Mouse (Mus musculus) adrenal gland, adult (tissue): ENCODE measurements around the gene Htr5a.

Source experiments
- DNase-seq, 2 experiments: peaks; one replicate each; pipeline ENCODE4 v3.0.0; 2022 to 2023; ENCODE audit warnings: low spot score in 1 of 2; ENCODE audit not compliant: inconsistent age in 2 of 2

The Htr5a gene

DNA sequence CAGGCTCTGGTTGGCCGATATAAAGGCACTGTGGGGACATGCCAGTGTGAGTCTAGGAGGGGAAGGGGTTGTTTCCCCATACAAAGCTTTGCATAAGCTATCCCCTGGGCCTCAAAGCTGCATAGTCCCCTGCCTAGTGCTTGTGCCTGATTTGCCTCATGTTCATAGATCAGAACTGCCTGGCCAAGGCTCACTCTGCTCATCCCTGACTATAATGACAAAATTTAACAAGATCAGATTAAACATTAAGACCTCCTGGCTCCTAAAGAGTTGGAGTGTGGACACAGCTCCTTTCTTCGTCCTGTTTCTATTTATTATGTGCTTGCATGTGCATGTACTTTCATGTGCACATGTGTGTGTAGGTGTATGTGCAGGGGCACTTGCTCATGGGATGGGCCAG lies 39.3 kb downstream of the Htr5a start:
- DNase-seq, result no peak

DNA sequence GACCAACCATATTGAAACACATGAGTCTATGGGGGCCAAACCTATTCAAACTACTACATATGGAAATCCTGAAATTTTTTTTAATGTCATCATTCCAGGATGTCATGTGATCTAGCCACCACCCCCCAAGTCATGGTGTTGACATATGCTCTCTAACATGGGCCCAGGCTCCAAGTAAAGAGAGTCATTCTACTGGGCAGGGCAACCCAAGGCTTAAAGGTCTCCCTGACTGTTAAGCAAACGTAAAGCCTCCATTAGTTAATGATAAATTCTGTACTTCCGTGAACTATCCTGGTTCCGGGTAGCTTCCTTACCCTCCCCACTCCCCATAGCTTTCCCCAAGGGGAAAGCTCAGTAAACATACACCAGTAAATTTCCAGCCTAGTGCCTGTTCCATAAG lies 46.1 kb downstream of the Htr5a start:
- DNase-seq, result no peak

DNA sequence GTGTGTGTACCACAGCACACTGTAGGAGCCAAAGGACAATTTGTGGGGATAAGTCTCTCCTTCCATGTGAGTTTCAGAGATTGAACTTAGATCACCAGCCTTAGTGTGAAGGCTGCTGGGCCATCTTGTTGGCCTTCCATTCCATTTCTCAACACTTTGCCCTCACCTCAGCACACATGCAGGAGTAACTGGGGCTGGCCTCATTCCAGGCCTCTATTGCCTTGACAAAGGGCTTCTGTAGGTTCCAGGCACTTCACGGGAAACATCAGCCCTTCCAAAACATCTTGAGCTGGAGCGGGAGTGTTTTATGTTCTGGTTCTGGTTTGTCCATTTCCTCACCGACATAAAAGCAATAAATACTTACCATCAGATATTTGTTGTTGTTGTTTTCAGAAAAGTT lies 54.0 kb downstream of the Htr5a start:
- no peak for DNase-seq

DNA sequence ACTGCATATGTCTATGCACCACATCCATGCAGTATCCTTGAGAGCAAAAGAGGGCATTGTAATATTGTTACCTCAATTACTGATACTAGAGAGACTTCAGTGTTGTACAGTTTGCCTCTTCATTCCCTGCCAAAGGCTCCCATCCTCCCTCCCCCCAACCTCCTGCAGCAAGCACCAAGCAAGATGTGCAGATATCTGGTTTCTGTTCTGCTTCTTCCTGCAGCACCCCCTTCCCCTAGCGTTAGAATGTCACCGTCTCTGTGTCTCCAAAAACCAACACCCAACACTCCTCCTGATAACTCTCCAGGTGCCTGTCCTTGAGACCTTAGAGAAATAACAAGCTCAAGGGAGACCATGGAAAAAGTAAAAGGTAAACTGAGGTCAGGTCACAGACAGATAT lies 57.8 kb downstream of the Htr5a start:
- no peak for DNase-seq

DNA sequence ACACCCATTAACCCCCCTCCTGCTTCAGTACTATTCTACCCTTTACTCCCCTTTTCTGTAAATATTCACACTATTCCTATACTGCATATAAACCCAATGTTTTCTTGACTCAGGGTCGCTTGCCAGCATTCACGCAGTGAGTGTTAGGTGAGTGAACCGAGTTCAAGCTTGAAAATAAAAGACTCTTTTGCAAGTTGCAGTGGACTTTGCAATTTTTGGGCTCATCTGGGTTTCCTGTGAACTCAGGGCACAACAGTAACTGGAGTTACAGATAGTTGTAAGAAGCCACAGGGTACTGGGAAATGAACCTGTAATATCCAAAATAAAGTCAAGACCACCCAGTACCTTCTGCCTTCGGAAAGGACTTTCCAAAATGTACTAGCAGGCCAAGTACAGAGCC lies 58.2 kb downstream of the Htr5a start:
- DNase-seq, result no peak
